Mouse (Mus musculus) left cerebral cortex, postnatal 10 days (tissue): ENCODE results near the gene Nipsnap1. TPM values are rescaled to one million over a fixed set of nuclear protein-coding genes. Genes with fewer than 3 reads are reported as not detected.

Source experiments
- DNase-seq, 2 experiments: peaks; one replicate each; pipeline ENCODE4 v3.0.0; 2021 to 2022; ENCODE audit warnings: low spot score in 2 of 2, mixed read lengths in 1 of 2; ENCODE audit errors: extremely low spot score in 1 of 2
- intact Hi-C: fragments of 180-260 bp; cut with DNase I; formaldehyde crosslinking; loops from one replicate; pipeline ENCODE4 v1.15.1; 2025
- total RNA-seq, 2 experiments: library from RNA; stranded (reverse); gene quantifications; 2 replicates each; pipeline ENCODE4 v1.2.3; 2021

Nipsnap1 gene
- 10 to 100 TPM; 91.5 to 91.9 TPM for total RNA-seq

GRCm38 (mm10) chr11:4873755-4874475 is at the start of gene Nipsnap1:
TSS of gene Nipsnap1 (plus strand) at chr11:4873951.
- DNase-seq = peak; percentile 78 to 85
- intact Hi-C loops = no loop called here

GRCm38 (mm10) chr11:4826152-4826778 is 47.5 kb upstream of the Nipsnap1 start:
- intact Hi-C loops = no loop called here
- DNase-seq = no peak

GRCm38 (mm10) chr11:4827340-4827739 is 46.4 kb upstream of the Nipsnap1 start:
- DNase-seq = no peak
- intact Hi-C loops = no loop called here

GRCm38 (mm10) chr11:4827916-4828315 is 45.8 kb upstream of the Nipsnap1 start:
- no peak for DNase-seq
- intact Hi-C loops = no loop called here

- intact Hi-C loops = no loop called here
- DNase-seq = no peak
Measured at GRCm38 (mm10) chr11:4831066-4831465, 42.7 kb upstream of the Nipsnap1 start.

GRCm38 (mm10) chr11:4833295-4833939 is 40.3 kb upstream of the Nipsnap1 start:
- intact Hi-C loops = no loop called here

GRCm38 (mm10) chr11:4835436-4835835 is 38.3 kb upstream of the Nipsnap1 start:
- no peak for DNase-seq
- intact Hi-C loops = no loop called here

More at GRCm38 (mm10) chr11:4833295-4833939, 40.3 kb upstream of the Nipsnap1 start:
- no peak for DNase-seq

- intact Hi-C loops = no loop called here
- peak in 1 of 2 experiments; percentile 31 for DNase-seq
Measured at GRCm38 (mm10) chr11:4836755-4837154, 37.0 kb upstream of the Nipsnap1 start.

GRCm38 (mm10) chr11:4837342-4837741 is 36.4 kb upstream of the Nipsnap1 start:
- intact Hi-C loops = no loop called here
- no peak for DNase-seq

GRCm38 (mm10) chr11:4838235-4838634 is 35.5 kb upstream of the Nipsnap1 start:
- no peak for DNase-seq
- intact Hi-C loops = no loop called here

- no peak for DNase-seq
- intact Hi-C loops = no loop called here
Measured at GRCm38 (mm10) chr11:4840942-4841526, 32.7 kb upstream of the Nipsnap1 start.

GRCm38 (mm10) chr11:4848483-4849248 is 25.1 kb upstream of the Nipsnap1 start:
- DNase-seq = peak; percentile 10 to 50
- intact Hi-C loops = no loop called here

GRCm38 (mm10) chr11:4849258-4849943 is 24.4 kb upstream of the Nipsnap1 start, which contains the start of gene Nf2:
TSS of gene Nf2 (minus strand) at chr11:4849536.
- peak; percentile 98 to 99 for DNase-seq
- intact Hi-C loops = no loop called here

GRCm38 (mm10) chr11:4850404-4850803 is 23.3 kb upstream of the Nipsnap1 start:
- DNase-seq = no peak
- intact Hi-C loops = no loop called here

GRCm38 (mm10) chr11:4853021-4853420 is 20.7 kb upstream of the Nipsnap1 start:
- no peak for DNase-seq
- intact Hi-C loops = no loop called here

- no peak for DNase-seq
- intact Hi-C loops = no loop called here
Measured at GRCm38 (mm10) chr11:4854181-4854580, 19.6 kb upstream of the Nipsnap1 start.

GRCm38 (mm10) chr11:4858416-4858815 is 15.3 kb upstream of the Nipsnap1 start:
- DNase-seq = no peak
- intact Hi-C loops = no loop called here

GRCm38 (mm10) chr11:4860986-4861385 is 12.8 kb upstream of the Nipsnap1 start:
- intact Hi-C loops = loop anchor here (10.0 kb wide), 1 partner anchor 596 kb away; no protein-coding TSS in a partner anchor
- no peak for DNase-seq
